Mouse (Mus musculus) ES-CJ7 (cell line): ENCODE measurements at regions not wholly inside any gene's neighbourhood (a gene's known extent, or its start where the extent isn't known, plus 50 kb on each side); places are given as distances from the start of the nearest gene placed in this dataset.
A peak's percentile ranks its signal among the peaks of the same experiment; 100 is the strongest.

Source experiments
- DNase-seq: peaks from one replicate; pipeline ENCODE4 v3.0.0; 2011; ENCODE audit warnings: low read depth, low spot score

DNA sequence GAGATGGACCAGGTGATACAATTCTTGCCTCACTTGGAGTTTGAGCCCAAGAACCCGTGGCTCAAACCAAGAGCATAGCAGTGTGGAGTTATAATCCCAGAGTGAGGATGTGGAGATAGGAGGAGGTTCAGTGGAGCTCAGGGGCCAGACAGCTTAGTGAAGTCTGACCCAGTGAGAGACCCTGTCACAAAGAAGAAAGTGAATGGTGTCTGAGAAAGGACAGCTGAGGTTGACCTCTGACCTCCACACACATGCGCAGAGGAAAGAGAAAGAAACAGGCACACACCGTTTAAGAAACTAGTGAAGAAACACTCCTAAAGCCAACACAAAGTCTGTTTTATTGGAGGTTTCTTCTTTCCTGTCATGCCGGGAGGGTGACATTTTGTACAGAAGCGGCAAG lies 124.7 kb upstream of the Mkln1 start:
- no peak for DNase-seq

DNA sequence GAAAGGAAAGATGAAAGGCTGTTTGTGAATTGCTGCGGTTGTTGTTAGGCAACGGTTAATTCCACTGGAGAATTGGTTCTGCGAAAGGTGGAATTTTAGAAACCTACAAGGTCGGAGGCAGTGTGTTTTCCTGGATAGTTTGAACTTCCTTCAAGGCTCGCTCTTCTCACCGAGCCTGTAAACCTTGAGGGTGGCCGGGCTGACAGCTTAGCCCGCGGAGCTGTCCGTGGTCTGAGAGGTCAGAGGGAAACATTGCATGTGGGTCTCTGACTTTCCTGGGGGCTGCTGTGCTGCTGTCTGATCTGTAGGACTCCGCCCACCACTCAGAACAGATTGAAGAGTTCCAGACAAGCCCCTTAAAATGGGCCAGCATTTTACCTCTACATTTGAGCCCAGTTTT lies 124.3 kb upstream of the Mkln1 start:
- DNase-seq: peak; percentile 50

DNA sequence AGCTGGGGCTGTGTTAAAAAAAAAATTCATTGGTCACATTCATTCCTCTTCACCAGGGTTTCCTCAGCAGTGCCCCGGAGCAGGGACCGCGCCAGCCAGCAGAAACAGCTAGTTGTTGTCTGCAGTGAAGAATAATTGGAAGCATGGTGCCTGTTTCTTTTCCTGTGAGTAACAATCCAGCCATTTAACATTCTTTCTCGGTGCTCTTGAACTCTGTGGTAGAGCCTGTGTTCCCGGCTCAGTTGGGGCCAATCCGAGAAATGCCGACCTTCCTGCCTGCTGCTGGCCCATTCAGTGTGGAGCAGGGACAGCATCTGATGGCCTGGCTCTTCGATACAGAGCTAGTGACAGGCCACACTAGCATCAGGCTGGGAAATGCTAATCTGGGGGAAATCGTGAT lies 120.7 kb upstream of the Mkln1 start:
- DNase-seq: no peak

DNA sequence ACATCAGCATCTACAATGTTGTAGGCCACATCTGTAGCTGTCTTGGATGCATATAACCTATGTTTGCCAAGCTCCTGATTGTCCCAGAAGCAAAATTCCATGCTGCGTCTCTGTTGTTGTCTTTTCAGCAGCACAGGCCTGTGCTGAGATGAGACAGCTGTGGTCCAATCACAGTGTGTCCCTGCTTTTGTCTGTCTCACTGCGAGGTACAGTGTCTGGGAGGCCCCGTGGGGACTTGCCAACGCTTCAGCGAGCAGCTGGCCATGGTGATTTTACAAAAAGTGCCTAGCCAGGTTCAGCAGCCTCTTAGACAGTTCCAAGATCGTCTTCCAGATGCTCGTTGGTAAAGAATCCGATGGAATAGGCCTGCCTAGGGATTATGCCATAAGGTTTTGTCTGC lies 114.6 kb upstream of the Mkln1 start:
- DNase-seq: no peak

DNA sequence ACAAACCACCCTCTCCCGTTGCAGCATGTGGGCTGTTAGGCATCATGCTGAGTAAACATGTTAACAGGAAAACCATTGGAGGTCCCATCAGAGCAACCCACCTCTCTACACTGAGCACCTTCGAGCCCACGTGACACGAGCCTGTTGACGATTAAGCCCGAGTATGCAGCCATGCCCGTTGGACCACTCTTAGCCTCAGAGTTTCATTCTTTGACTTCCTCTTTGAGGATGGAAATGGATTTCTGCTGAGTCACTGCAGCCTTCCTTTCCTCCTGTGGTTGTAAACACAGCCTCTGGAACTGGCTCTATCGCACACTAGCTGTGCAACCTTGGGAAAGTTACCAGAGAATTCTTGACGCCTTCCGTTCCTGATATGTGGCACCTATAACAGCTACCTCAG lies 114.1 kb upstream of the Mkln1 start:
- DNase-seq: no peak

DNA sequence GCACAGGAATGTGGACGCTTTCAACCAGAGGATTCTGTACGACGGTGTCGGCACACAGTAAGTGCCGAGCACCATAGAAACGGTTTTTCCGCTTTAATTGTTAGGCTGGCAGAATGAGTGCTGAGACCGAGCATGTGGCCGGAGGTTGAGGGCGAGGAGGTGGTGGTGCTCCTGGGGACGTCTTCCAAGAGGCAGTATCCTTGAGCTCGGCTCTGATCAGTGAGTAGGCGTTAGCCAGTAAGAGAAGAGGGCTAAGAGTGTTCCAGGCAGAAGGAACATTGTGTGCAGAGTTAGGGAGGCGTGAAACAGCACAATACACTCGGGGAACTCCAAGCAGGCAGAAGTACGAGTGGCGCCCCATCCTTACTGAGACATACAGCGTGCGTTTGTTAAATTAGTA lies 113.5 kb upstream of the Mkln1 start:
- DNase-seq: peak; percentile 7

DNA sequence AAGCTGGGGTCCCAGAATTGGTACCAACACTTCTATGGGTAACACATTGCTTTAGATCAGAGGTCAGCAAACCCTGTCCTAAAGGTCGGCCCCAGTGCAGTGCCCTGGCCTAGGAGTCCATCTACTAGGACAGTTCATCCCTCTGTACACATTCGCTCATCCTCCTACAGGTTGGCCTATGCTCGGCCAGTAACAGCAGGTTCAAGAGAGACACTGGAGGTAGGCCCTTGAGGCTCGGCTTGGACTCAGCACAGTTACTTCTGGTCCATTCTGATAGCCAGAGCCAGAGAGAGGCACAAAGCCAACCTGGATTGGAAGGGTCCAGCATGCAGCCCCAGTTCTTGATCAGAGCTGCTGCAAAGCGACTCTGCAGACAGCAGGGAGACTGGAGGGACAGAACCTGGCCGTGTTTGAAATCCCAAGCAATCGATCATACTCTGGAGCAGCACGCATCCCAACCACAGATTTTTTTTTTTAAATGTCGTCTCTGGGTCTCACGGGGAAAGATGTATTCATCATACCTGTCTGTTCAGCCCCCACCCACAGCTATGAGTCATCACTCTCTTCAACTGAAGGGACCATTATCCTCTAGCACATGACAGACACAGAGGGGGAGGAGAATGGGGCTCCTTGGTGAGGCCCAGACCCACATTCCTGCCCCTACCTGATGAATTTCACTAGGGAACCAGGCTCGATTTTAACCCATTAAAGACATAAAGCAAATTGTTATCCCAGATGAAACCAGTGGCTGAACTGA lies 112.4 kb upstream of the Mkln1 start:
- no peak for DNase-seq

DNA sequence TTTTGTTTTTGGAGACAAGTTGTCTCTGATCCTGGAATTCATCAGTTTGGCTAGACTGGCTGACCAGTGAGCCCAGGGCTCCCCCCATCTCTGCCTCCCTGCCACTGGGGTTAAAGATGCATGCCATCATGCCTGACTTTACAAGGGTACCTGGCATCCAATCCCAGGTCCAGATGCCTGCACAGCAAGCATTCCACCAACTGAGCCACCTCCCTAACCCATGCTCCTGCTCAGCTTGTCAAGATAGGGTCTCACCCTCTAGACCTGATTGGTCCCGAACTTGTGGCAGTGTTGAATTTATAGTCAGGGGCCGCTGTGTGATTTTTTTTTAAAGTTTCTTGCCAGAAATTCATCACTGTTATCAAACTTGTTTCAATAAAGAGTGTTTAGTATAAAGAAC lies 111.4 kb upstream of the Mkln1 start:
- DNase-seq: no peak

DNA sequence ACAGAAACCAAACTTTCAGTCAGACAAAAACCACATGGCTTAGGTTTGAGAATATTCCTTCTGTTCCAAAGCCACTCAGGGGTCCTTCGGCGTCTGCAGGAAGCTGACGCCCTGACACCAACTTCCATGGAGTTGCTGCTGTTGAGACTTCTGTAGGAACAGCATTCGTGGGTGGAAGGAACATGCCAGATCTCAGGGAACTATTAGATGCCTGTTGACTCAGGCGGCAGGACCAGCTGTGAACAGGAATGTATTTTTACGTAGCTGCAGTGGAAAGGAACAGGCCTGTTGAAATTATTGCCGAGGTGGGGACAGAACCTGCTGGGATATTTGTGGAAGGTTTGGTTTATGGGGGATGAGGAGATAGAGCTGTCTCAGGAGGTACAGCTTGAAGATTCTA lies 110.8 kb upstream of the Mkln1 start:
- DNase-seq: no peak

DNA sequence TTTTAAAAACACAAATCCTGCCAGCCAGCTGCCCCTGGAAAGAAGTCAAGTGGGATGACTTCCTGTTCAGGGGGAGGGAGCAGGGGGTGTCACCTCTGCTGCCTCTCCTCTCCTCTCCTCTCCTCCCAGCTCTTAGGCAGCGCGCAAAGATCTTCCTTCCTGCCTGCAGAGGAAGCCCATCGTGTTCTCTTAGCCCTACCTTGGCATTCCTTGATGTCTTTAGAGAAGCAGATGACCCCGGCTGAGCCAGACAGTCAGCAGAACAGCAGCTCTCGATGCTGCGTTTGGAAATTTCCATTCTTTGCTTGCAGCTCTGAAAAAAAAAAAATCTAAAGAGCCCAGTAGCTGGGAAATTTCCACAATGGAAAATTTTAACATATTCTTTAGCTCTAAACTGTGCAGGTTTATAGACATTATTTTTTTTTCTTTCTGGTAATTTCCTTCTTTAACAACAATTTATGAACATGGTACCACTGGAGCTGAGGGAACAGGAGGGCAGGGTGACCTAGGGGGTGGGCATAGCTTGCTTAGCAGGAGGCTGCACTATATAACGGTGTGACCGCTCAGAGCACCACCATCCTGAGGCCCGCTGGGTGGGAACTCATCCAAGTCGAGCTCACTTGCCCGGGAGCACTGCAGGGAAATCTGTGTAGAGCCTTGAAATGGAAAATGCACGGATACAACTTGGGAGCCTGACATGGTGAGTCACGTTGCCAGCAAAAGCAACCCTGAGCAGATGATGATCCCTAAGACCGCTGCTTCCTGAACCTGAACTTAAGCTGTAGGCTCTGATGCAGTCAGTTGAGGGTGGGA lies 109.9 kb upstream of the Mkln1 start:
- DNase-seq: no peak

DNA sequence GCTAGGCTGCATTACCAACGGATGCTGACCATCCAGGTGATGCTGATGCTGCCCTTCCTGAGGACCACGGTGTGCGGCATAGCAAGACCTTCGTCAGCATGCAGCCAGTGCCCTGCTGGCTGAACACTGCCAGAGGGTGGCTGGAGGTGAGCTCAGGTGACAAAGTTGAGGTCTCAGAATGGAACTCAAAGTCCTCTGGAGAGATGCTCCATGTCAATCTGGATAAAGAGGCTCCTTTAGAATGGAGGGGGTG lies 109.4 kb upstream of the Mkln1 start:
- DNase-seq: no peak

DNA sequence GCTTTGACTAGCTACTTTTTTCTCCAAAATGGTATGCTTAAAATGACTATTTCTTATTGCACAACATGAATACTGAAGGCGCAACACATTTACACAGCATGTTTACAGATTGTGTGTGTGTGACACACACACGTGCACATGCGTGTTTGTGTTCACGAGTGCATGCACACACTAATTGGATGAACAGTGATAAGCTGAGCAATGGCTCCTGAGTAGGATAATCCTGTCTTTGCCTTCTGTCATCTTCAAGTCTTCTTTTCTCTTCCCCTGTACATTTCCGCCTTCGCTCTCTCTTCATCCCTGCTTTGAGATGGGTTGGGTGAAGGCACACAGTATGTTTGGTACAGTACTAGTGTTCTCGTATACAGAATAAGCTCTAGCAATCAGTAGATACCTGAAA lies 106.5 kb upstream of the Mkln1 start:
- DNase-seq: no peak

DNA sequence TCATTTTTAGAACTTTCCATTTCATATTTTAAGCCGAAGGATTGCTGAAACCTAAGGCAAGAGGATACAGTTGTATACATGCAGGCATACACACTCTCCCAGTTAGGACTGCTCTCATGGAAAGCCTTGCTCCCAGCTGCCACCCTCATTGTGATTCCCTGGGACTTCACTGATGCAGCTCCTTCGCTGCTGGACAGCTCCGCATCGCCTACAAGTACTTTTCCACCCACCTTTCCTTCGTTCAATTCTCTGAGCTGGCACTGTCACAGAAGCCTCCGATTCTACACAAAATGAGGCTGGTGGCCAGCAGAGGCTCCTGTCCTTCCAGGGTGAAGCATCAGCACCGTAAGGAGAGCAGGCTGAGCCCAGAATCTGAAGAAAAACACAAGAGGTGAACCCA lies 105.5 kb upstream of the Mkln1 start:
- DNase-seq: peak; percentile 35

DNA sequence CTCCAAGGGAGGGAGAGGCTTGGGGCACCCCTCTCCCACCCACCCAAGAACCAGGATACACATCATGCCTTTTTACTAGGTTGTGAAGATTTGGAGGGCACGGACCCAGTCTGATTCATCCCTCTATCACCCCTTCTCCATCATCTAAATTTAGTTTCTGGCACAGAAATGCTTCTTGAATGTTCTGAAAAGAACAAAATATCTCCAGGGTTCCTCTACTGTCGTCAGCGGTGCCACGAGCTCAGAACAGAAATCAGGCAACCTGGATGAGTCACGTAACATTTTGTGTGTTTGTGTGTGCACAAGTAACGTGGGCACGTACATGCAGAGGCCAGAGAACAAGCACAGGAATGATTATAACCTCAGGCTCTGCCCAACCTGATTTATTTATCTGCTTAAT lies 99.1 kb upstream of the Mkln1 start:
- DNase-seq: no peak

DNA sequence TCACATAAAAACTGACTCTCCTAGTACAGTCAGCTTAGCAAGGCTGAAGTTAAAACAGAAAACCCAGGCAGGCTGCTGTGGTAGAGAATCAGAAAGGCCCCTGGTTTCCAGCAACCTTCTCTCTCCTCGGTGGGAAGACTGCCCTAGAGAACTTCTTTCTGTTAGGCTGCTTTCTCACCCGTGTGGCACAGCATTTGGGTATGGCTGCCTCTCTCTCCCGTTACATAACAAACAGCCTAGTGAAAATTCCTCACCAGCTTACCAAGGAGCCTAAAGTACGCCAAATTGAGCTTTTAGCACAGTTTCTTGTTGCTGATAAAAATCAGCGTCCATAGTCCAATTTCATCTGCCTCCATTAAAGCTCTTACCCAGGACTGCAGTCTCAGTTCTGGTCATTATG lies 92.8 kb upstream of the Mkln1 start:
- no peak for DNase-seq

DNA sequence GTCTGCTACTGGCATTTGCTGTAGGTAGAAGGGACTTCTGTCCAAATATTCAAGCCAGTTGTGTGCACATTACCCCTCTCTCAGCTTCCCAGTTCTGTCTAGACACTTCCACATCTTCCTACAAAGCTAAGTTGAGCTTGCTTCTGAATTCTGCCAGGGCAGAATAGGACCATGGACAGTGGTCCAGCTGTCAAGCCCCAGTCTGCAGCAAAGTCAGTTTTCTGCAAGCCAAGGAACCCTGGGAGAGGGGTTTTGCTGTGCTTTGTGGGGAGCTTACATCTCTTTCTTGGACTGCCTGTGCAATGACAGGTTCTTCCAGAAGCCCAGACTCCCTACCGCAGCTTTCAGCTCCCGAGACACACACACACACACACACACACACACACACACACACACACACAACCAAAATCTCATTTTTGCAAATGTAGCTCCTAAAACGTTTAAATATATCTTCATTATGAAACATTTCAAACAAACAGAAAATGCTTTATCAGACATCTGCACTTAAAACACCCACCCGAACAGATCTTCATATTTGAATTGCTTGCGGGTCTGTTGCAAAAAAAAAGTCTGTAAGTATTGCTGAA lies 91.4 kb upstream of the Mkln1 start:
- peak; percentile 39 for DNase-seq

DNA sequence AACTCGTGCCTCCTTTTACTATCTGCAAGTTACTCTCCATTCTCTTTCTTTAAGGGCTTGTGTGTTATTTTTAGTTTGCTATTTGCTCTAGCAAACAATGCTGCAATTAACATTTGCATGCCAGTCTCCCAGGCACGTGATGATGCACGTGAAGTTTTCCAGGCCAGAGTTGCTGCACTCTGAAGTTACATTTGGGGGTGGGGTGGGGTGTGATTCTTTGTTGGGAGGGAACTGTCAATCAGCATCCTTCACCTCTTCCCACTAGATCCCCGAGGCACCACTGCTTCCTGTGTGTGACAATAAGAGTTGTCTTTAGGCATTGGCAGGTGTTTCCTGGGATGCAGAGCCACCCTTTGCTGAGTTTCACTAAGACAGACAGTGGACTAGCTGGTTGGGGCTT lies 90.6 kb upstream of the Mkln1 start:
- DNase-seq: peak; percentile 48

DNA sequence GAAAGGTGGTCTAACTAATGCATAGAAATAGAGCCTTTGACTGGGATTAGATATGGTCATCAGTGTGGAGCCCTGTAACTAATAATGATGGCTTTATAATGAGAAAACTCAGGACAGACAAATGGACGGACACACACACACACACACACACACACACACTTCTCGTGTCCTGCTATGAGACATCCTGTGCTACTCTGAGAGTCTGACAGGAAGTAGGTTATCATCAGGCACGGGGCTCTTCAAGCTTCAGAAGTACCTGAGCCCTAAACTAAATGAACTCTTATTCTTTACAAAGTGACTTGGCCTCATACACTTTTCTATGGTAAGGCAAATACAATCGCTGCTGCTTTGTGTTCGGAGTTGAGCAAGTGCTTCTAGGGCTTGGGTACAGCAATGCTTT lies 87.9 kb upstream of the Mkln1 start:
- no peak for DNase-seq

DNA sequence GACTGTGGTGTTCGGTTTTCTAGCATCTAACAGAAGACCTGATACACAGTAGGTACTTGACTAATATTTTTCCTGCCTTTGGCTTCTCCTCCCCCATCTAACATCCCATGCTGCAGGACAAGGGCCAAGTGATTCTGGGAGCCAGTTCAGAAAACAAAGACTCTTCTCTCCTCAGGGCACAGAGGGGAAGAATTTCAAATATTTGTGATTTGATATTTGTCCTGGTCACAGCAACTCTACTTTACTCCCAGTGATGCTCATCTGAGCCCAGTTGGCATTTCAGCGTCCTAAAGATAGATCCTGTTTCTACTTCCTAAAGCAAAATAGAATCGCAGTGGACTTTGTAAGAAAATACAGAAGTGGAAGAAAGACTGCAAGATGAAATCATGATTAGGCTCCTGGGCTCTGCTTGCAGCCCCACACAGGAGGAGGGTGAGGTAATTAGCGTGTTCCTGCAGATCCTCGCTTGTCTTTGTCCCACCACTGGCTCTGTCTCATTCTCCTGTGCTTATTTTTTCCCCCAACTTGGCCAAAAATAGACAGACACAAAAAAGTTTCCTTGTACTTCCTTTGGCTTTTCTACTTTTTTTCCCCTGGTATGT lies 84.6 kb upstream of the Mkln1 start:
- DNase-seq: no peak

DNA sequence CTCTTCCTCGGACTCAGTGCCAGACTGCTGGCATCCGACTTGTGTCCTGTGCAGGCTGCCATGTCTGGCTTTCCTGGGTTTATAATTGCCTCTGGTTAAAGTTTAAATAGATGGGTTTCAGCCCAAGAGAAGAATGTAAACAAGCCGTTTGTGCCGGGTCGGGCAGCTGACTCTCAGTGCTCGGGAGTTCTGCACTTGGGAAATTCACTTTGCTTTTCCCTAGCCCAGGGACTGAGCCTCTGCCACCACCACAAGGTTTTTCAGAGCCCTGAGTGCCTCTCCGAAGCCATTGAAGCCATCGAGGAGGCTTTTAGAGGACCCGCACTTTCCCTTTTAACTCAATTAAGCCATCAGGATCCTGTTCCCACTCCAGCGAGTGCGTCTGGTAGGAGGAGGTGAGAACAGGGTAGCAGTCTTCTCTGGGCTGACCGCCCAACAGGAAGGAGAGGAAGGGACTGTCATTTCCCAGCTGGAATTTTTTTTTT lies 80.8 kb upstream of the Mkln1 start:
- peak; percentile 17 for DNase-seq

DNA sequence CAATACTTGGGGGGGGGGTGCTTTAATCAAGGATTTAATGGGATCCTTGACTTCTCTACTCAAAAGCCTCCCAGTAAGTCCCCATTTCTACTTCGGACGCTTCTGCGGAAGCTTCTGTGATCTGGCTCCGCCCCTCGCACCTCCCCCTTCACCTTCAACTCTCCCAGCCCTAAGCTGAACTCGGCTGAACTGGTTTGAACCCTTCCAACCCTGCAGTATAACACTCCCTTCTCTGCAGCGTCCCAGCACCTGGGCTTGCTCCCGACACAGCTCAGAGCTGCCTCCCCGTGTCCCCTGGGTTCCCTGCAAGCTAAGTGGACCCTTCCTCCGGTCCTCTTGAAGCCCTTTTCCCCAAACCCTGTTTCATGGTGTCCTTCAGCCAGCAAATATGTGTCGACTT lies 80.0 kb upstream of the Mkln1 start:
- peak; percentile 94 for DNase-seq

DNA sequence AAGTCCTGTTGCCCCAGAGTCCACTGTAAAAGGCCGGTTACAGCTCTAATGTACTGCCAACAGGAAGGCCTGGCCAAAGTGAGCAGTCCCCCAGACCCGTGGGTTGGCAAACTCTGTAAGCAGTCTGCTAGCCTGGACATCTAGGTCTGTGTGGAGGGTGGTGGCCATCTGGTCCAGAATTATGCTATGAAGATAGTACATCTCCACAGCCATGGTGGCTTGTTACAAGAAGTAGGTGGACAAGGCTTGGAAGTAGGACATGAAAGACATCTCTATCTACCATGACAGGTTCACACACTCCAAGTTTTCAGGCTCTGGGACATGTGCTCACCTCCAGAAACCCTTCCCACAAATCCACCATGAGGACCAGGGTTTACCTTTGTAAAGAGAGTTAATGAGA lies 79.1 kb upstream of the Mkln1 start:
- no peak for DNase-seq
